Mouse (Mus musculus): ENCODE measurements at regions not wholly inside any gene's neighbourhood (a gene's known extent, or its start where the extent isn't known, plus 50 kb on each side); places are given as distances from the start of the nearest gene placed in this dataset.

DNA sequence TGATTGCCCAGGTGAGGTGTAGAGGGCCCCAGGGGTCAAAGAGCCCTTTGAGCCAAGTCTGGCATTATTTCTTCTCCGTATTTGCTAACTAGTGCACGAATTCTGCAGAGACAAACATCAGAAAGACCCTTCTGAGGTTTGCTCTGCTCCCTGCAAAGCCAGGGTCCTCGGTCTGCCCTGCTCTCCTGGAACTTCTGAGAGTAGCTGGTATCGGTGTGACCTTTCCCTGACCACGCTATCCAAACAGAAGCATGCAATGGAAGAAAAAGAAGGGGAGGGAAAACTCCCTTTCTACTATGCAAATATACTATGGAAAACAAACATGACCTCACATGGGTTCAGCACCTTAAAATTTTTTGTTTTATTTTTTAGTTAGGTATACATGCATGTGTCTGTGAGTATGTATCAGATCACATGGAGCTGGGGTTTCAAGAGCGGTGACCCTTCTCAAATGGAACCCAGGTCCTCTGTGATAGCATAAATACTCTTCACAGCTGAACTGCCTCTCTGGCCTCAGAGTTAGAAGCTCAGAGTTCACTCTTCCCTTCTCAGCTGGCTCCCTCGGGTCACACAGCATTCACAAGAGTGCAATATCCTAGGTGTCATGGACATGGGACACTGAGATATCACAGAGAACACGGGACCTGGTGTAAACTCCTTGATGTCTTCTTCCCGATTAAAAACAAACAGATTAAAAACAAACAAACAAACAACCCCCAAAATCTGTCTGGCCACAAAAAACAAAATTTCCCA, 144.7 kb downstream of the Bcl2l11 start:
- no peaks in the 10 kb centered on the region for H3K36me3 ChIP-seq
- no peak overlapping the region for H3K9ac ChIP-seq
- H3K9me3 ChIP-seq, result no peaks in the 10 kb centered on the region
- H3K27me3 ChIP-seq (replicated peaks), result no peaks in the 10 kb centered on the region
- H3K4me2 ChIP-seq, result no peak overlapping the region
- no peak overlapping the region for H3K4me3 ChIP-seq (replicated peaks)
- no peak overlapping the region; the same call in 1 of the 2 replicates for H3K27ac ChIP-seq
- WGBS, result 41% methylated on average over 9 of the region's 9 CpGs
- ATAC-seq (ENCODE audit: insufficient read depth, low FRiP score, low read depth), result peak; percentile 59; the same call in 1 of the 2 replicates
- H3K4me1 ChIP-seq, result no peaks in the 10 kb centered on the region

DNA sequence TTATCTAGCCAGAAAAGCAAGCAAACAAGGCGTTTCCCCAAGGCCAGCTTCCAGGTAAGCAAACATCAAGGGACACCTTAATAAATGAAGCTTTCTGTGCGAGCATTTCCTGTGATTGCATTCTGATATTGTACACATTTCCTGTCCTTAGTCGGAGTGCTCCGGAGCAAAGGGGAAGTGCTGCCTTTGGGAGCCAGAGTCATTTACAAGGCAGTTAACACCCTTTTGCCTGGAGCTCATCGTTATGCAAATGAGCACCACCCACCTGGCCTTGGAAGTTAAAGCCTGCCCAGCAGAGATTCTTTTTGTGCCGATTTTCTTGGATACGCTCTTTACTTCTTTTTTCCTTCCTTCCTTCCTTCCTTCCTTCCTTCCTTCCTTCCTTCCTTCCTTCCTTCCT, 147.0 kb downstream of the Bcl2l11 start:
- no peaks in the 10 kb centered on the region for H3K27me3 ChIP-seq (replicated peaks)
- H3K36me3 ChIP-seq, result no peaks in the 10 kb centered on the region
- WGBS, result 18% methylated on average over 7 of the region's 7 CpGs
- H3K4me1 ChIP-seq, result no peaks in the 10 kb centered on the region; the same call in 1 of the 2 replicates
- no peak overlapping the region for H3K4me3 ChIP-seq (replicated peaks)
- 0 out of 2 replicates have a peak overlapping the region, but pooled peaks have one; percentile 14 for H3K4me2 ChIP-seq
- no peak for ATAC-seq (ENCODE audit: insufficient read depth, low FRiP score, low read depth)
- H3K9me3 ChIP-seq, result no peaks in the 10 kb centered on the region
- H3K27ac ChIP-seq, result no peak overlapping the region
- H3K9ac ChIP-seq, result no peak overlapping the region

DNA sequence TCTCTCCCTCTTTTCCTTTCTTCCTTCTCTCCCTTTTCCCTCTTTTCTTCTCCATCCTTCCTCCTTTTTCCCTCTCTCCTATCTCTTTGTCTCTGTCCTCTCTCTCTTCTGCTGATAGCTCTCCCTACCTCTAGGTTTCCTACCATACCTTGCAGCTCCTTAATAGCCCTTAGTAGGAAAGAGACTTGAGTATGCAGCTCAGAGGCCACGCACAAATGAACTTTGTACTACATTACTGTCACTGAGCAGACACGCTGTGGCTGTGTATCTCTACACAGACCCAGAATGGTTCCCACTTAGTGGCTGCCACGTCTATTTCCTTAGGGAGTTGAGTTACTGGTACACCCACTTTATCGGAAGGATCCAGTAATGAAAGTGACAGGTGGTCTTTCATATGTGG, 147.5 kb downstream of the Bcl2l11 start:
- no peaks in the 10 kb centered on the region for H3K9me3 ChIP-seq
- WGBS, result 50% methylated on average over 4 of the region's 4 CpGs
- no peak overlapping the region for H3K4me2 ChIP-seq
- no peak overlapping the region for H3K9ac ChIP-seq
- no peak overlapping the region for H3K27ac ChIP-seq
- H3K4me3 ChIP-seq (replicated peaks), result no peak overlapping the region
- no peaks in the 10 kb centered on the region for H3K27me3 ChIP-seq (replicated peaks)
- peaks cover 4% of the 10 kb centered on the region; the same call in 1 of the 2 replicates for H3K4me1 ChIP-seq
- ATAC-seq (ENCODE audit: insufficient read depth, low FRiP score, low read depth), result no peak
- H3K36me3 ChIP-seq, result no peaks in the 10 kb centered on the region

DNA sequence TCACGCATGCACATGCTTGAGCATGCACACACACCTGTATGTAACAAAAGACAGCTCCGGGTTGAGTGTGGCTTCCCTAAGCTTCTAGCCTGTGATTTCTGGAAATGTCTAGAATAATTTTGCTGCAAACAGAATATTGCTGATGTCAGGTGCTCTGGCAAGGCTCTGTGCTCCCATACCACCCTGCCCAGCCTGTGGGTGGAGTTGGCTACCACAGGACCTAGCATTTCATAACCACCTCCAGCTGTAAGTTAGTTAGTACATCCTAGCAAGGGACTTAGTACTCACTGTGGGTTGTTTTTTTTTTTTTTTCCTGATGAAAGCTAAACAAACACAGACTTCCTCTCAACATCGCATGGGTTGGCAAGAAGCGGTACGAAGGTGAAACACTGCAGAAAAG, 150.5 kb downstream of the Bcl2l11 start:
- 85% methylated on average over 5 of the region's 5 CpGs for WGBS
- no peak for ATAC-seq (ENCODE audit: insufficient read depth, low FRiP score, low read depth)

DNA sequence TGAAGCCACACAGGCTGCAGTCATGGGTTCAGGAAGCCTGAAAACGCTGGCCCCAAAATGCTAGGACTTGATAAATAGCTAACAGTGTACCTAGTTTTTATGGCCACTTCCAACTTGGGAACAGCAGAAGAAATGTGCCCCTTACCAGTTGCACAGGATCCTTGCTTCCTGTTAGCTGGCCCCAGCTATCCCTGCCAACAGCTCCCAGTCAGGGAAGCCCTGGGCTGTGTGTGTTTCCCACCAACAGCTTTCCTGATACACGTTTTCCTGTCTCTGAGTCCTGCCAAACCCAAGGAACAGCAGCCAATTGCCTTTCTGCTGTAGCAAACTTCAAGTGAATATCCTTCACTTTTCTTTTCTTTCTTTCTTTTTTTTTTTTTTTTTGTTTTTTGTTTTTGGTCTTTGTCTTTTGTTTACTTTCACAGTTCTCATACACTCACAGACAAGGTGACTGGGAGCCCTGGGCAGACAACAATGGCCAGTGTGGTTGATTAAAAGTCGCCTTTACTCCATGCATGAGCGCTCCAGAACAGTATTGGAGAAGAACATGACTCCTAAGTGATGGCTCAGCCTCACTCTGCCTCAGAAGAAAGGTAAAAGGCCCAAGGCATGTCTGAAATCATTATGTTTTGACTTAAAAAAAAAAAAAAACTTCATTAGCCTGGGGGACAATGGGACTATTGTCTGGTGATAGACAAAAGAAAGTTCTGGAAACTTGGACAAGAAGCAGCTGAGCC, 151.7 kb downstream of the Bcl2l11 start:
- Histone ChIP-seq H3K36me3 (no peaks in the 10 kb centered on the region), H3K27ac (0 out of 2 replicates have a peak overlapping the region, but pooled peaks have one; percentile 16), H3K4me3 (replicated peaks) (no peak overlapping the region), H3K27me3 (replicated peaks) (no peaks in the 10 kb centered on the region), H3K4me1 (peaks cover 4% of the 10 kb centered on the region), H3K4me2 (no peak overlapping the region), H3K9me3 (no peaks in the 10 kb centered on the region), H3K9ac (no peak overlapping the region)
- 67% methylated on average over 4 of the region's 4 CpGs for WGBS
- no peak for ATAC-seq (ENCODE audit: insufficient read depth, low FRiP score, low read depth)

More for the DNA sequence above, 150.5 kb downstream of the Bcl2l11 start:
- no peak overlapping the region for H3K4me3 ChIP-seq (replicated peaks)
- no peak overlapping the region for H3K9ac ChIP-seq
- no peak overlapping the region for H3K27ac ChIP-seq
- no peaks in the 10 kb centered on the region for H3K36me3 ChIP-seq
- H3K27me3 ChIP-seq (replicated peaks), result no peaks in the 10 kb centered on the region
- no peak overlapping the region for H3K4me2 ChIP-seq
- peaks cover 4% of the 10 kb centered on the region for H3K4me1 ChIP-seq
- H3K9me3 ChIP-seq, result no peaks in the 10 kb centered on the region

DNA sequence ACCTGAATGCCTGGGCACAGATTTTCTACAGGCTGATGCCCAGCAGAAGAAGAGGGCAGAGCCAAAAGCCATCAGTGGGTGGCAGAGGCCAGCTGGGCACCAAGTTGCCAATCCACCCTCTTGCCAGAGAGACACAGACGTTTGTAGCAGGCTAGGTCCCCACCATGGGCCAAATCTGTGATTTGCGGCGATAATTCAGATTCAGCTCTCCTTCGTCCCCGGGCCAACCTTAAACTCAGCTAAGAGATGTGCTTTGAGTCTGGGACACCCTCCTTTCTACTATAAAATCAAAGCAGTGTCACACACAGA, 152.2 kb downstream of the Bcl2l11 start:
- Histone ChIP-seq H3K27me3 (replicated peaks) (no peaks in the 10 kb centered on the region), H3K9me3 (no peaks in the 10 kb centered on the region), H3K4me3 (replicated peaks) (no peak overlapping the region), H3K4me1 (peaks cover 4% of the 10 kb centered on the region), H3K36me3 (no peaks in the 10 kb centered on the region), H3K27ac (0 out of 2 replicates have a peak overlapping the region, but pooled peaks have one; percentile 16), H3K9ac (no peak overlapping the region), H3K4me2 (no peak overlapping the region)
- WGBS, result 80% methylated on average over 5 of the region's 5 CpGs
- ATAC-seq (ENCODE audit: insufficient read depth, low FRiP score, low read depth), result no peak

DNA sequence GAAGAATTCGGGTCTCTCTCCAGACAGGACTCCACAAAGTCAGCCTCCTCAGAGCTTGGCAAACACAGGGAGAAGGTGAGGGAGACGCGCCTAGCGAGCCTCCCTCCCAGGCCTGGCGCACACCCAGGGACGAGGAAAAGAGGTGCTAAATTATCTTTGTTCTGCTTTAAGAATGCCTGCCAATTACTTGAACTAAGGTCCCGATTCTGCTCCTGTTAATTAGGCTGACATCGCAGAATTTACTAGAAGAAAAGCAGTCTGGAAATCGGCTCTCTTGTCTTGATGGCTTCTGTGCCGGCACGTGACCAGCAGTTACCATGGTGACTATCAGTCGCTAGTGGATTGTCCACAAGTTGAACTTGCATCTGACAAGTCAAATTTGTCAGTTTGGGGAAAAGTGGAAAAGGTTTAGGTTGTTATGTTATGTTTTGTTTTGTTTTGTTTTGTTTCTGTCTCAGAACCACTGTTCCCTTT, 152.8 kb downstream of the Bcl2l11 start:
- H3K4me2 ChIP-seq, result peak overlapping the region; percentile 33
- no peaks in the 10 kb centered on the region for H3K9me3 ChIP-seq
- H3K27ac ChIP-seq, result no peak overlapping the region
- H3K27me3 ChIP-seq (replicated peaks), result no peaks in the 10 kb centered on the region
- 37% methylated on average over 12 of the region's 12 CpGs for WGBS
- H3K4me3 ChIP-seq (replicated peaks), result no peak overlapping the region
- H3K4me1 ChIP-seq, result peaks cover 4% of the 10 kb centered on the region
- no peaks in the 10 kb centered on the region for H3K36me3 ChIP-seq
- H3K9ac ChIP-seq, result no peak overlapping the region
- ATAC-seq (ENCODE audit: insufficient read depth, low FRiP score, low read depth), result peak; percentile 72; the same call in 1 of the 2 replicates

DNA sequence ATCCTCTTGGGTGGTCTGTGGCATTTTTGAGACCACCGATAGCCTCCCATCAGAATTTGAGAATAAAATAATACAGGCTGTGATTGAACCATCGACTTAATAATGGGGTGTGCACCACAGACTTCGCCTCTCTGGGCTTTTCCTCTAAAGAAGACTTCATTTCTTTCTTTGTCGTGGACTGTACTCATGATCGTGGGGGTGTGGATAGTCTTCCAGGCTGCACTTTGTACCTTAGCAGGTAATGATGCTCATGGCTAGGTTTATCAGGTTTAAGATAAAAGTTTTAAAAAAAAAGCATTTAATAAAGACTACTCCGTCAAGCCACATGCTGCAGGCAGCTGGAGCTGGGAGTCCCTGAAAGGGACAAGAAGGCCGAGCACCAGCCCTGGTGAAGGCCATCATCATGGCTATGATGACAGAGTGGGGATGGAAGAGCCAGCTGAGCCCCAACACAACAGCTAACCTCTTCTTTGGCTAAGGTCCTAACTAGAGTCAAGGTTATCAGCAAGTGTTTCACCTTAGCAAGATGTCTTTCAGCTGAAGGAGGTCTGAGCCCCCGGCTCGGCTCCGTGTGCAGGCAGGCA, 153.4 kb downstream of the Bcl2l11 start:
- Histone ChIP-seq H3K36me3 (no peaks in the 10 kb centered on the region), H3K9me3 (no peaks in the 10 kb centered on the region), H3K4me2 (no peak overlapping the region; the same call in 1 of the 2 replicates), H3K4me1 (peaks cover 4% of the 10 kb centered on the region), H3K9ac (no peak overlapping the region), H3K4me3 (replicated peaks) (no peak overlapping the region), H3K27ac (no peak overlapping the region), H3K27me3 (replicated peaks) (no peaks in the 10 kb centered on the region)
- ATAC-seq (ENCODE audit: insufficient read depth, low FRiP score, low read depth), result no peak
- 65% methylated on average over 10 of the region's 10 CpGs for WGBS

DNA sequence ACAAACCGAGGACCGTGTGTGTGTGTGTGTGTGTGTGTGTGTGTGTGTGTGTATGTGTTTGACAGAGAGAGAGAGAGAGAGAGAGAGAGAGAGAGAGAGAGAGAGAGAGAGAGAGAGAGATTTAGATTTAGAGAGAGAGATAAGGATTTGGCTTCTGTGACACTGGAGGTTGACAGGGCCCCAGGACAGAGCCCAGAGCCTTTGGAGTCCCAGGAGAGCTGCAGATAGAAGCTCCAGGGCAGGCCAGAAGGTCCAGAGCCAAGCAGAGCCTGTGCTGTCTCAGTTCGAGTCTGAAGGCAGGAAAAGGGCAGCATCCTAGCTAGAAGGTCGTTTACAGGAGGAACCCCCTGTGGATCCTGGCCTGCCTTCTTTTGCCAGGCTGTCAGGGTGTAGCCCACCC, 156.8 kb downstream of the Bcl2l11 start:
- no peak overlapping the region for H3K4me3 ChIP-seq (replicated peaks)
- H3K36me3 ChIP-seq, result no peaks in the 10 kb centered on the region
- H3K27me3 ChIP-seq (replicated peaks), result no peaks in the 10 kb centered on the region
- no peak overlapping the region for H3K27ac ChIP-seq
- peaks cover 9% of the 10 kb centered on the region for H3K4me1 ChIP-seq
- H3K4me2 ChIP-seq, result no peak overlapping the region
- H3K9ac ChIP-seq, result no peak overlapping the region
- H3K9me3 ChIP-seq, result no peaks in the 10 kb centered on the region
- WGBS, result 35% methylated on average over 4 of the region's 4 CpGs
- ATAC-seq (ENCODE audit: insufficient read depth, low FRiP score, low read depth), result no peak

DNA sequence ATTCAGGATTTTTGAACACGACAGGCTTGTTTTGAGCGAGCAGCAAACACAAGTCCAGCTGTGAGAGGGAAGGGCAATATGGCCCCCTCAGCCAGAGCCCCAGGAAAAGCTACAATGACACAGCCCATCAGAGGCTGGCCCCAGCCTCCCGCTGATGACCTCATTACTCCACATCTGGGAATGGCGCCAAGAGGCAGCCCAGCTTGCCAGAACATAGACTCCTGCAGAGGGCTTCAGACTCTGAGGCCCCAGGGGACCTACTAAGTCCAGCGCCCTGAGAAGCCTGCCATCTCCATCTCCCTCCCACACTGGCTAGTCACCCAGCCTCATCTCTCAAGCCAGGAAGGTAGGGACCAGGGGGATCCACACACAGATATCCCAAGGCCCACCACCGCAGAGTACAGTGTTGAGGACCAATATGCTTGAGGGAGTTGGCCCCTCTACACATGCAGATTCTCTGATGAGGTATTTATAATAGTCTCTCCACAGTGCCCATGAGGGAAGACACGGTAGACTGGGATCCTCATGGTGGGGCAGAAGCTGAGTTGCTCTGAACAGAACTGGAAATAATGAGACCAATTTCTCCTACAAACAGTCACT, 159.1 kb downstream of the Bcl2l11 start:
- H3K4me2 ChIP-seq, result no peak overlapping the region
- no peaks in the 10 kb centered on the region for H3K9me3 ChIP-seq
- WGBS, result 53% methylated on average over 7 of the region's 7 CpGs
- H3K27me3 ChIP-seq (replicated peaks), result no peaks in the 10 kb centered on the region
- no peaks in the 10 kb centered on the region for H3K36me3 ChIP-seq
- H3K4me1 ChIP-seq, result 0 out of 2 replicates have a peak, but pooled peaks cover 6% of the 10 kb centered on the region
- ATAC-seq (ENCODE audit: insufficient read depth, low FRiP score, low read depth), result peak; percentile 79
- no peak overlapping the region for H3K9ac ChIP-seq
- H3K27ac ChIP-seq, result no peak overlapping the region
- H3K4me3 ChIP-seq (replicated peaks), result no peak overlapping the region

DNA sequence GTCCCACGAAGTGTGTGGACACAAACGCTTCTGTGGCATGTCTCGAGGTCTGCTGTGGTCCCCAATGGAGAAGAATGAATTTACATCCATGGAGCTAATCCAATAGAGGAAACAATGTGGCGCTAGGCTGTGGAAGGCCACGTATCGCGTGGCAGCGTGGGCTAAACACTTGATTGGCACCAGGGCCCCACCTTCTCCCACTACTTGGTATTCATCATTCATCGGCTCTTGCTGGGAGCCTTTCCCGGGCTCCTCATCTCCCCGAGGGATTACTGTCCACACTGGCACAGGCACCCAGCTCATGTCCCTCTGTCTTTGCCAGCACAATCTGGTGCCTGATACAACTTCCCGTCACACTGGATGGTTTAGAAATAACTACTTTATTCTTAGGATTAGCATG, 159.6 kb downstream of the Bcl2l11 start:
- no peak overlapping the region for H3K4me3 ChIP-seq (replicated peaks)
- no peaks in the 10 kb centered on the region for H3K27me3 ChIP-seq (replicated peaks)
- no peak for ATAC-seq (ENCODE audit: insufficient read depth, low FRiP score, low read depth)
- WGBS, result 91% methylated on average over 12 of the region's 12 CpGs
- no peaks in the 10 kb centered on the region for H3K9me3 ChIP-seq
- H3K4me2 ChIP-seq, result no peak overlapping the region
- 0 out of 2 replicates have a peak, but pooled peaks cover 6% of the 10 kb centered on the region for H3K4me1 ChIP-seq
- no peak overlapping the region for H3K27ac ChIP-seq
- no peak overlapping the region for H3K9ac ChIP-seq
- no peaks in the 10 kb centered on the region for H3K36me3 ChIP-seq
